ENCODE assay signal across 16 mouse cellular contexts in genomic region chr9:77586806-77587591, GRCm38 (mm10). TPM values are rescaled to one million over a fixed set of nuclear protein-coding genes. Genes with fewer than 3 reads are reported as not detected.
A peak's percentile ranks its signal among the peaks of the same experiment; 100 is the strongest.
DNase-seq lines count a peak whose midpoint lies in the region; ATAC-seq lines count a peak whose summit lies in the region.
"Had no signal": no experiment of that assay in that cellular context is flagged by ENCODE, and none has a peak within 500 bp of the region (broad histone marks: within the 10 kb centered on the region; RNA-seq: fewer than 3 reads in every experiment).

No protein-coding gene starts in this region.

- peaks cover 17% of the 10 kb centered on the region for H3K4me1 ChIP-seq in midbrain, embryonic 13.5 days (replicated peaks)
- peaks cover 2% of the 10 kb centered on the region; the same call in 1 of the 2 replicates for H3K4me1 ChIP-seq in midbrain, embryonic 16.5 days (ENCODE audit: control insufficient read depth, insufficient read depth, low read length)
- H3K4me1 ChIP-seq in forebrain, embryonic 13.5 days = peaks cover 19% of the 10 kb centered on the region
- H3K4me1 ChIP-seq in stomach, embryonic 16.5 days (ENCODE audit: control insufficient read depth, insufficient read depth, low read length) = no peaks in the 10 kb centered on the region

- 0 out of 2 replicates have a peak, but pooled peaks cover 3% of the 10 kb centered on the region for H3K27me3 ChIP-seq in midbrain, embryonic 13.5 days
- no peaks in the 10 kb centered on the region for H3K27me3 ChIP-seq in midbrain, embryonic 16.5 days (ENCODE audit: control insufficient read depth, insufficient read depth, low read depth, low read length)
- no peaks in the 10 kb centered on the region for H3K27me3 ChIP-seq in forebrain, embryonic 13.5 days
- no peaks in the 10 kb centered on the region for H3K27me3 ChIP-seq in stomach, embryonic 16.5 days (ENCODE audit: control insufficient read depth, insufficient read depth, low read length)

- H3K9me3 ChIP-seq in midbrain, embryonic 13.5 days = no peaks in the 10 kb centered on the region
- H3K9me3 ChIP-seq in midbrain, embryonic 16.5 days (replicated peaks; ENCODE audit: control insufficient read depth, low read length, poor library complexity, severe bottlenecking) = no peaks in the 10 kb centered on the region
- no peaks in the 10 kb centered on the region for H3K9me3 ChIP-seq in forebrain, embryonic 13.5 days (replicated peaks)
- H3K9me3 ChIP-seq in stomach, embryonic 16.5 days (replicated peaks; ENCODE audit: control insufficient read depth, low read length) = no peaks in the 10 kb centered on the region

- H3K4me2 ChIP-seq in midbrain, embryonic 13.5 days (replicated peaks) = no peak overlapping the region
- no peak overlapping the region for H3K4me2 ChIP-seq in midbrain, embryonic 16.5 days (ENCODE audit: low read length)
- no peak overlapping the region for H3K4me2 ChIP-seq in forebrain, embryonic 13.5 days
- no peak overlapping the region for H3K4me2 ChIP-seq in stomach, embryonic 16.5 days (ENCODE audit: low read depth, low read length)
- H3K4me2 ChIP-seq: heart, embryonic 11.5 days had no signal

- no peak overlapping the region for H3K27ac ChIP-seq in midbrain, embryonic 13.5 days
- no peak overlapping the region for H3K27ac ChIP-seq in midbrain, embryonic 16.5 days (ENCODE audit: low read length)
- H3K27ac ChIP-seq in forebrain, embryonic 13.5 days = no peak overlapping the region
- H3K27ac ChIP-seq in stomach, embryonic 16.5 days (ENCODE audit: low read length) = peak overlapping the region; percentile 66

- no peak overlapping the region for H3K4me3 ChIP-seq in midbrain, embryonic 13.5 days (replicated peaks)
- no peak overlapping the region for H3K4me3 ChIP-seq in midbrain, embryonic 16.5 days (ENCODE audit: low read depth, low read length)
- H3K4me3 ChIP-seq in forebrain, embryonic 13.5 days = no peak overlapping the region
- no peak overlapping the region for H3K4me3 ChIP-seq in stomach, embryonic 16.5 days (replicated peaks; ENCODE audit: low read length)

- no peaks in the 10 kb centered on the region for H3K36me3 ChIP-seq in midbrain, embryonic 13.5 days
- H3K36me3 ChIP-seq in midbrain, embryonic 16.5 days (ENCODE audit: control insufficient read depth, insufficient read depth, low read length) = no peaks in the 10 kb centered on the region
- H3K36me3 ChIP-seq in forebrain, embryonic 13.5 days (ENCODE audit: poor library complexity, severe bottlenecking) = no peaks in the 10 kb centered on the region
- no peaks in the 10 kb centered on the region for H3K36me3 ChIP-seq in stomach, embryonic 16.5 days (ENCODE audit: control insufficient read depth, insufficient read depth, low read length)

- ATAC-seq in midbrain, embryonic 13.5 days = 0 out of 2 replicates have a peak, but pooled peaks have one; percentile 37
- ATAC-seq in midbrain, embryonic 16.5 days = no peak
- 0 out of 2 replicates have a peak, but pooled peaks have one; percentile 33 for ATAC-seq in forebrain, embryonic 13.5 days
- no peak for ATAC-seq in stomach, embryonic 16.5 days (ENCODE audit: insufficient read depth, low FRiP score)
- ATAC-seq: intestine, embryonic 16.5 days; liver, postnatal 0 days had no signal

- no peak overlapping the region for H3K9ac ChIP-seq in midbrain, embryonic 13.5 days (replicated peaks)
- H3K9ac ChIP-seq in midbrain, embryonic 16.5 days (ENCODE audit: low read depth, low read length) = no peak overlapping the region
- H3K9ac ChIP-seq in forebrain, embryonic 13.5 days = no peak overlapping the region
- no peak overlapping the region for H3K9ac ChIP-seq in stomach, embryonic 16.5 days (ENCODE audit: low read length)
- H3K9ac ChIP-seq: liver, postnatal 0 days had no signal

- 32% methylated on average over 6 of the region's 6 CpGs for WGBS in midbrain, embryonic 13.5 days
- 37% methylated on average over 6 of the region's 6 CpGs for WGBS in midbrain, embryonic 16.5 days
- 19% methylated on average over 6 of the region's 6 CpGs for WGBS in forebrain, embryonic 13.5 days
- 58% methylated on average over 6 of the region's 6 CpGs for WGBS in stomach, embryonic 16.5 days

- peak; percentile 76 for DNase-seq in Muller cell, postnatal 12 days (ENCODE audit: inconsistent ontology term)
- no peak for DNase-seq in frontal cortex, postnatal 25 days (ENCODE audit: low spot score in 2 of 2)
- no peak for DNase-seq in left cerebral cortex, adult 18-20 months (ENCODE audit: low spot score in 2 of 2)
- DNase-seq: cerebellum, adult 8-10 months; gastrocnemius, postnatal 10 days; kidney, postnatal 10 days; liver, postnatal 0 days; right cerebral cortex, postnatal 14 days had no signal

RNA-seq across cellular contexts. Expression of gene Lrrc1, which starts 42.3 kb away (rescaled TPM):
- 4.8 and 5.0 TPM in 2 replicates for polyA plus RNA-seq in midbrain, embryonic 13.5 days (2015; fragmentation: Nextera tagmentation; extraction: Ambion mirVana)
- 5.4 and 6.2 TPM in 2 replicates for polyA plus RNA-seq in midbrain, embryonic 16.5 days (2015; fragmentation: Nextera tagmentation; extraction: Ambion mirVana)
- polyA plus RNA-seq in forebrain, embryonic 13.5 days (2015; fragmentation: Nextera tagmentation; extraction: Ambion mirVana) = 12.5 and 13.0 TPM in 2 replicates
- polyA plus RNA-seq in stomach, embryonic 16.5 days (2015; fragmentation: Nextera tagmentation; extraction: Ambion mirVana) = 17.7 and 19.2 TPM in 2 replicates
- 1 to 10 TPM; 5.3 to 8.3 TPM for total RNA-seq in left cerebral cortex, adult 18-20 months (2021)

RNA-seq across cellular contexts. Expression of gene Klhl31, which starts 49.3 kb away (rescaled TPM):
- polyA plus RNA-seq in midbrain, embryonic 13.5 days (2015; fragmentation: Nextera tagmentation; extraction: Ambion mirVana) = 0.05 TPM in 1 of 2 replicates, not detected in the other
- 0.14 and 0.20 TPM in 2 replicates for polyA plus RNA-seq in midbrain, embryonic 16.5 days (2015; fragmentation: Nextera tagmentation; extraction: Ambion mirVana)
- polyA plus RNA-seq in forebrain, embryonic 13.5 days (2015; fragmentation: Nextera tagmentation; extraction: Ambion mirVana) = 0.03 and 0.06 TPM in 2 replicates
- polyA plus RNA-seq in stomach, embryonic 16.5 days (2015; fragmentation: Nextera tagmentation; extraction: Ambion mirVana) = 0.37 and 6.6 TPM in 2 replicates
- total RNA-seq in left cerebral cortex, adult 18-20 months (2021) = under 1 TPM; 0.05 to 0.07 TPM
- total RNA-seq: hematopoietic stem cell, adult 5-6 weeks; neutrophil, adult 5-6 weeks had no signal

Comparison
In these comparisons a context has a peak if more than half of its experiments do, and no peak if none do; other contexts are left out.
1. ATAC-seq: peak in midbrain, embryonic 13.5 days (single experiment) and forebrain, embryonic 13.5 days (single experiment); none in midbrain, embryonic 16.5 days (single experiment) and stomach, embryonic 16.5 days (single experiment).